Mouse (Mus musculus): ENCODE data around the gene Dmac2.
"Not testable (repeated sequence)": the region's sequence is repeated elsewhere in the genome, so short reads cannot be mapped to it uniquely, and the experiment has no call there.

The Dmac2 gene

GRCm38 (mm10) chr7:25618865-25619721 lies at the start of gene Dmac2:
Dmac2 (plus strand) TSS chr7:25619414.
- peak; percentile 95 for DNase-seq (ENCODE audit: low spot score)

- DNase-seq (ENCODE audit: low spot score) = not testable (repeated sequence)
These were observed 45.4 kb upstream of the Dmac2 start for GRCm38 (mm10) chr7:25573806-25574205.

DNA sequence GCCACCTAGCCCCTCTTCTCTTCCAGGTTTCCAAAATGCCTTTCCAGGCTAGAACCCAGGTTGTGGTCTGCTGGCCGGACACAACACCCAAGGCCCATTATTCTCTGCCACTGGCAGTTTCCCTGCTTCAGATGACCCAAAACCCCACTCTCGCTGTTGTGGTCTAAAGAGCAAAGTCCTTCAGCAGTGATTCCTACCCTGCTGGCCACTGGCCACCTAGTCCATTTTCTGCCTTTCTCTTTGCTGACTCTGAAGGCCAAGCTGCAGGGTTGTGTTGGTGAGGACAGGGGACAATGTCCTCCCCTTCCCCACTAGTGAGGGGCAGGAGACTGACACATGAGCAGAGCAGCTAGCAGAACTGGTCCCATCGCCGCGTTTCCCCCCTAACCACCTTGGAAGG lies 44.1 kb upstream of the Dmac2 start:
- DNase-seq (ENCODE audit: low spot score) = no peak

DNA sequence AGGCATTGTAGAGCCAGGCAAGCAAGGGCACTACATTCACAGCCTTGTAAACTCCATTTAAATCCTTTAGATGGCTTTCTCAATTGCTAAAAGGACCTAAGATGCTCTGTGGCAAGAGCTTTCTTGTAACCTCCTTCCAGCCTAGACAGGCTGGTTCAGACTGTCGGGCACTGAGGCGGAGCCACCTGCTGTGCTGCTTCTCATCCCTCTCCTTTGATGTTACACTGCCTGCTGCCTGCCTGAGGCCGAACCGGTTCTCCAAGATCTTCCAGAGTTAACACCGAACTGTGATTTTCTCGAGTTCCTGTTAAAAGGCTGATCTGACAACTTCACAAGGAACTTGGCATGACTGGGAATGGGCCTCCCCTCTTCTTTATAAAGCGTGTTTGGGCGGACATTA lies 43.3 kb upstream of the Dmac2 start:
- DNase-seq (ENCODE audit: low spot score) = no peak

GRCm38 (mm10) chr7:25576308-25576707 lies 42.9 kb upstream of the Dmac2 start:
- not testable (repeated sequence) for DNase-seq (ENCODE audit: low spot score)

- DNase-seq (ENCODE audit: low spot score) = not testable (repeated sequence)
These were observed 42.3 kb upstream of the Dmac2 start for GRCm38 (mm10) chr7:25576793-25577437.

DNA sequence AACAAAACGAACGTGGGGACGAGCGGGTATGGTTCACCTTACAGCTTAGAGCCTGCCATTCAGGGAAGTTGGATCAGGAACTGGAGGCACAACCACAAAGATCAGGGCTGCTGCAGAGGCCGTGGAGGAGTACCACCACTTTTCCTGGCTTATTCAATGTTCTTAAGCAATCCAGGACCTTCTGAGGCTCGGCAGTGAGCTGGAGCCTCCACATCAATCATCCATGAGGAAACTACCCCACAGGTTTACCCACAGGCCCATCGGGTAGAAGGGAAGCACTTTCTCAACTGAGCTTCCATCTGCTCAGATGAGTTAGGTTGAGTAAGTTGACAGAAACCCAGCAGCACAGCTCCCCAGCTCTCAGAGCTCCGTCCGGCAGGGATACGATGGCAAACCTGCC lies 39.8 kb upstream of the Dmac2 start:
- no peak for DNase-seq (ENCODE audit: low spot score)

- DNase-seq (ENCODE audit: low spot score) = no peak
These were observed 36.9 kb upstream of the Dmac2 start for GRCm38 (mm10) chr7:25582301-25582810.

DNA sequence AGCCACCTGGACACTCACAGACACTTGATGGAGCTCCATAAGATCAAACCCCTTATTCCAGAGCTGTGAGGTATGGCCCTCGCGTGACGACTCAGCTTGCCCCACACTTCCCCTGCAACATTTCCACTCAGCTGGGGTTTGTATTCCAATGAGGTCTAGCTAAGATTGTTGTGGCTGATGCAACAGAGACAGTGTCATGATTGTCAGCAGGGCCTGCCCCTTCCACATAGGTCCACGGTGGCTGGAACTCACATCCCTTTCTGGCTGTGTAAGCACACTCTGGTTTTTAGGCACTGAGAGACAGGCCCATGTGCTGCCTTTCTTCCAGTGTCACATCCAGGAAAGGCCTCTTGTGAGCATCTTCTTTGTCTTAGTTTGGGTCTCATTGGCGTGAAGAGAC lies 34.6 kb upstream of the Dmac2 start:
- no peak for DNase-seq (ENCODE audit: low spot score)

DNA sequence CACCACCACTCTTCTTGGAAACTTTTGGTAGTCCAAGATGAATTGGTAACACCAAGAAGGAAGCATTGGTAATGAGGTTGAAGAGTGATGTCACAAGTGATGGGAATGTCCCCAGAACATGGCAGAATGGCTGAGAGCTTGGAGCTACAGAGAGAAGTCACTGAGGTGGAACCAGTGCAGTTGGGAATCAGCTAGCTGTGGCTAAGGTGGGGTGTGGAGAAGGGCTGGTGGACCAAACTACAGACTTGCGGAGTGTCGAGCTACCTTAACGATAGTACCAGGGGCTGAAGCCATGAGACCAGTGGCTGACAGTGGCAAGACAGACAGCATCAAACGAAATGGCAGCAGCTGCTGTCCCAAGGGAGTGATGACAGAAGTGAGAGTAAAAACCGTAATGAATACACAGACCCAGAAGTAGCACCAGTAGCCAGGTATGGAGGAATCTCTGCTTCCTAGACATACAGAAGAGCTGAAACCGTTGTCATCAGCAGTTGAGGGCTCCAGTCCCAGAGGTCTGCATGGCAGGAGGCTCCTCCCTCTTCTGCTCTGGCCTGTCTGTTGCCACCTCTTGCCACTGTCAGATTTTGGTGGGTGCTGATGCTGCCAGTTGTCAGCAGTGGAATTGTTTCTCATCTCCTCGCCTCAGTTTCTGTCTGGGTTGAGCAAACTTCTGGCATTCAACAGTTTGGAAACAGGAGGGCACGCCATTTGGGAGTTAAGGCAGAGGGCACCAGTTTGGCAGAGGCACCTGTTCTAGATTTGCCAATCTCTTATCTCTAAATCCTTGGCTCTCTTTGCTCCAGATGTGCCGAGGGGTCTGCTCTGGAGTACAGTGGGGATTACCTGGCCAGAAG lies 33.6 kb upstream of the Dmac2 start:
- DNase-seq (ENCODE audit: low spot score) = no peak

DNA sequence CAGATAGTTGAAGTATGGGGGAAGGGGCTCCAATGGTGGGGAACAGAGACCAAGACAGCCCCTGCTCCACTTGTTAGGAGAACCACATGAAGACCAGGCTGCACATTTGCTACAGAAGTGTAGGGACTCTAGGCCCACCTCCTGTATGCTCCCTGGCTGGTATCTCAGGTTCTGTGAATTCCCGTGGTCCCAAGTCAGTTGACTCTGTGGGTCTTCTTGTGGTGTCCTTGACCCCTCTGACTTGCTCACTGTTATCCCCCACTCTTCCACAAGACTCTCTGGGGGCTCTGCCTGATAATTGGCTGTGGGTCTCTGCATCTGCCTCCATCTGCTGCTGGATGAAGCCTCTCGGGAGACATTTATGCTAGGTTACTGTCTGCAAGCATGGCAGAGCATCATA lies 28.0 kb upstream of the Dmac2 start:
- no peak for DNase-seq (ENCODE audit: low spot score)

GRCm38 (mm10) chr7:25593859-25594258 lies 25.4 kb upstream of the Dmac2 start:
- DNase-seq (ENCODE audit: low spot score) = no peak

- DNase-seq (ENCODE audit: low spot score) = peak; percentile 84
These were observed 19.6 kb upstream of the Dmac2 start for GRCm38 (mm10) chr7:25599663-25600062.

- no peak for DNase-seq (ENCODE audit: low spot score)
These were observed 18.5 kb upstream of the Dmac2 start for GRCm38 (mm10) chr7:25600666-25601065.

DNA sequence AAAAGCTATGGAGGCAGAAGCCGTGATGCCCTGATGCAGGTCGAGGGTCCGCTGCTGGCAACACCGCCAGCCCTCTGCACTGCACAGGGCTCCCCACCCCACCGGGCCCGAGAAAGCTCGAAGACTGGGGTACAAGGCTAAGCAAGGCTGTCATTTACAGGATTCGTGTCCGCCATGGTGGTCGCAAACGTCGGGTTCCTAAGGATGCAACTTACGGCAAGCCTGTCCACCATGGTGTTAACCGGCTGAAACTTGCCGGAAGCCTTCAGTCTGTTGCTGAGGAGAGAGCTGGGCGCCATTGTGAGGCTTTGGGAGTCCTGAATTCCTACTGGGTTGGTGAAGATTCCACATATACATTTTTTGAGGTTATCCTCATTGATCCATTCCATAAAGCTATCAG lies 17.9 kb upstream of the Dmac2 start:
- no peak for DNase-seq (ENCODE audit: low spot score)

DNA sequence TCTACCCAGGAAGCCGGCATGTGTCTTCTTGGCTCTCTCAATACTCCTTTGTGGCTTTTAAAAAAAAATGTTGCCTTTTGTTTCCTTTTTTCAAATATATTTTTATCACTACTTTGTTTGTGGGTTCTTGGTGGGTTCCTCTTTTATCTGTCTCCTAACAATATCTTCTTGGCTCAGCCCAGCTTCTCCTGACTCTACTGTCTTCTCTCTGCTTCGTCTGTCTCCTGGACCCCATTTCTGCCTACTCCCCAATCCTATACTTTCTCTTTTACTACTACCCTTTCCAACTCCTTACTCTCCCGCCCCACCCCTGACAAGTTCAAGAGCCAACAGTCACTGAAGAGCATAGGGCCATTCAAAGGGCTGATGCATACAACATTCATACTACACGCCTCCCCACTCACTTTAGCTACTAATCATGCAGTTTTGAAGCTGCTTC lies 12.6 kb upstream of the Dmac2 start:
- no peak for DNase-seq (ENCODE audit: low spot score)

DNA sequence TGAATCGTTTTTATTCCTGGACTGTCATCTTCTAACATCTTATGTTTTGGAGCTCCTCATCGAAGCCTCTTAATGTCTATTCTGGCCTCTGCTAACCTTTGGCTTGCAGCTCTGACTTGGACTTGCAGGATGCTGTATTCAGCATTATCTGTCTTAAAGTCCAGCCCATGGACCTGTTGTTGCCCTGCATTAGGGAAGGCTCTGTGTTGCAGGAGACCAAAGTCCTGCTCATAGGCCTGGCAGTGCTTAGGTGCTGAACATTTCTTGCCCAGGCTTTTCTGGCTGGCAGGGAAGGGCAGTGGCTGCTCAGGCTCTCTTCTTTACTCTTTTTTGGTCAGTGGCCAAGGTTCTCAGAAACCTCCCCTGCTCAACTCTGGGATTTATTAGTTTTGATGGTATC lies 12.0 kb upstream of the Dmac2 start:
- DNase-seq (ENCODE audit: low spot score) = no peak

DNA sequence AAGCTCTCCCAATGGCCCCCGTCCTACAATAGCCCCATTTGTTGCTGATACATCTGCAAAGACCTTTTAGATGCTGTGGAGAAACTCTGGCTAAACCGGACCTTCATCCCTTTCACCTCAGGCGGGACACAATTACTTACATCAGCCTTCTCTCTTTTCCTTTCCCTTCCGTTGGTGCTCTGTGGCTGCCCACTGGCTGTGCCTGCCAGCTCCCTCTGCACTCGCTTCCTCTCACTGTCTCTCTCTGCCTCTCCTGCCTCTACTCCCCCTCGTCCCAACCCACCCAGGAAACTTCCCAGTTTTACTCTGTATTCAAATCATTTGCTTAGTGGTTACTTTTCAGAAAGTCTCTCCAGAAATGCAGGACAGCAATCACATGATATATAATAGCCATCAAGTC lies 9.2 kb upstream of the Dmac2 start:
- no peak for DNase-seq (ENCODE audit: low spot score)

GRCm38 (mm10) chr7:25611501-25611900 lies 7.7 kb upstream of the Dmac2 start:
- no peak for DNase-seq (ENCODE audit: low spot score)

- no peak for DNase-seq (ENCODE audit: low spot score)
These were observed 5.1 kb upstream of the Dmac2 start for GRCm38 (mm10) chr7:25614086-25614485.

DNA sequence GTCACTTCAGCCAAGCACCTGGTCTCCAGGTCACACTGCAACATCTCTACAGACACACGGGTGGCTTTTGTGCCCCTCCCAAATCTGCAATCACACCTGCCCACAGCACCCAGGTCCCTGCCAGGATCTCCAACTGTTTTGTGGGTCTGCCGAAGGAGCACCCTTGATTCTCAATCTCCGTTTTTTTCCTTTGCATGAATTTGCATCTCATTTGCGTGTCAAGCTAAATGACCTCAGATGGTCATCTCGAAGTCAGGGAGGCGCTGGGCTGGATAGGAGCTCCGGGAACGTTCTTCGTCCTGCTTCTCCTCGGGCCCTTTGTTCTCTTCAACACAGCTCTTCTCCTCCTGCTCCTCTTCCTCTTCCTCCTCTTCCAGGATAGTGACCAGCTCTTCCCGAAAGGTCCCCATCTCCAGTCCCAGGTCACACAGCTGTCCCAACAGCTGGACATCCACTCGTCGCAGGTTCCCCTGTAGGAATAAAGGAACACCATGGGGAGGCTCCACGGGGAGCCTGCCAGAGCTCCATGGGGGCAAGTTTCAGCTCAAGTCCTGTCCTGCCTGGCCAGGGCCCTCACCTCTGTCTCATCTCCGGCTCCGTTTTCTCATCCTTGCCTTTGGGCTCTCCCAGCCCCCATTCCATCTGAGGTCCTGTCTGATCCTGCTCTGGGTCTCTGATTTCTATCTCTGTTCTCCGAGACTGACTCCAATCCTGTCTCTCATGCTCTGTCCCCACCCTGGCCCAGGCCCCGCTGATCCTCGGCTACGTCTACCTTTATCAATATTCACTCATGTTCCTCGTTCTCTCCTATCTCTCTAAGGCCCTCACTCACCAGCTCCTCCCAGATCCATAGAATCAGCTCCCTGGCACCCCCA lies 4.1 kb upstream of the Dmac2 start:
- DNase-seq (ENCODE audit: low spot score) = no peak

- no peak for DNase-seq (ENCODE audit: low spot score)
These were observed 3.6 kb upstream of the Dmac2 start, which contains the start of gene Erich4 for GRCm38 (mm10) chr7:25615706-25616011. Erich4 (minus strand) TSS chr7:25615892.

Data from layer of hippocampus, adult 11-12 months (tissue).